Mouse (Mus musculus) adrenal gland, postnatal 4 days (tissue): Measurements from ENCODE around the gene Rptn. TPM values are rescaled to one million over a fixed set of nuclear protein-coding genes. Genes with fewer than 3 reads are reported as not detected.

Source experiments
- DNase-seq, 2 experiments: peaks; one replicate each; pipeline ENCODE4 v3.0.0; 2021 to 2022; ENCODE audit warnings: low spot score in 2 of 2, mixed read lengths in 2 of 2
- microRNA-seq: library from miRNA; unstranded; fragments of <30 nt; microRNA quantifications from one replicate; pipeline ENCODE4 v1.2.0, GENCODE M21; 2021
- total RNA-seq, 2 experiments: library from RNA; stranded (reverse); gene quantifications; 2 replicates each; pipeline ENCODE4 v1.2.3; 2021

Gene Rptn
- total RNA-seq, 2 experiments from 2014 or later, result not detected

- no peak for DNase-seq
Measured at GRCm38 (mm10) chr3:93447138-93447841, 53.8 kb downstream of the Rptn start.

Small RNA genes within 50 kb of the gene (microRNA-seq; reads per million reads assigned to microRNA genes)
- gene Gm22752 (not detected), gene Gm44353 (not detected)

Other genes with a start within 250 kb of the Rptn start
- gene Crnn, start 248.9 kb upstream of the Rptn start, total RNA-seq, result not detected
- not detected for gene Flg2, start 196.4 kb upstream of the Rptn start, total RNA-seq
- not detected for gene Flg, start 120.2 kb upstream of the Rptn start, total RNA-seq
- not detected for gene Hrnr, start 74.0 kb upstream of the Rptn start, total RNA-seq
- under 1 TPM; 0.59 to 0.98 TPM for gene Tchh, start 48.6 kb downstream of the Rptn start, total RNA-seq
- under 1 TPM in 1 of 2 experiments, not detected in 1; 0.22 TPM for gene Tchhl1, start 75.1 kb downstream of the Rptn start, total RNA-seq
- 100 to 1,000 TPM; 223 to 236 TPM for gene S100a11, start 126.8 kb downstream of the Rptn start, total RNA-seq
- 100 to 1,000 TPM; 198 to 205 TPM for gene S100a10, start 161.4 kb downstream of the Rptn start, total RNA-seq